Mouse (Mus musculus): ENCODE measurements around the gene Btbd17. TPM values are rescaled to one million over a fixed set of nuclear protein-coding genes. Genes with fewer than 3 reads are reported as not detected.

Gene Btbd17
- polyA plus RNA-seq, 1 experiment from 2014 or later, result 1.4 TPM

Other genes starting within 250 kb of the Btbd17 start
- 1,066 and 1,145 TPM in 2 replicates for gene Rpl38, start 127.4 kb downstream of the Btbd17 start, polyA plus RNA-seq (2015; fragmentation: Nextera tagmentation; extraction: Ambion mirVana)
- gene Ttyh2, start 120.5 kb downstream of the Btbd17 start, polyA plus RNA-seq (2015; fragmentation: Nextera tagmentation; extraction: Ambion mirVana), result 28.5 and 31.5 TPM in 2 replicates
- 0.21 and 0.29 TPM in 2 replicates for gene Dnaic2, start 68.5 kb downstream of the Btbd17 start, polyA plus RNA-seq (2015; fragmentation: Nextera tagmentation; extraction: Ambion mirVana)
- gene Kif19a, start 30.6 kb downstream of the Btbd17 start, polyA plus RNA-seq (2015; fragmentation: Nextera tagmentation; extraction: Ambion mirVana), result 0.33 and 0.45 TPM in 2 replicates
- gene Gpr142, start 3.0 kb upstream of the Btbd17 start, polyA plus RNA-seq (2015; fragmentation: Nextera tagmentation; extraction: Ambion mirVana), result 0.21 and 0.51 TPM in 2 replicates
- gene Gprc5c, start 55.2 kb upstream of the Btbd17 start, polyA plus RNA-seq (2015; fragmentation: Nextera tagmentation; extraction: Ambion mirVana), result 15.5 and 16.0 TPM in 2 replicates
- gene Cd300a, start 94.1 kb upstream of the Btbd17 start, polyA plus RNA-seq (2015; fragmentation: Nextera tagmentation; extraction: Ambion mirVana), result 1.2 and 2.2 TPM in 2 replicates
- 0.27 and 0.43 TPM in 2 replicates for gene Cd300lb, start 138.4 kb upstream of the Btbd17 start, polyA plus RNA-seq (2015; fragmentation: Nextera tagmentation; extraction: Ambion mirVana)
- not detected in 2 replicates for gene Cd300c, start 173.2 kb upstream of the Btbd17 start, polyA plus RNA-seq (2015; fragmentation: Nextera tagmentation; extraction: Ambion mirVana)
- 0.19 and 0.34 TPM in 2 replicates for gene Cd300ld, start 194.0 kb upstream of the Btbd17 start, polyA plus RNA-seq (2015; fragmentation: Nextera tagmentation; extraction: Ambion mirVana)
- 1.9 and 2.8 TPM in 2 replicates for gene Cd300c2, start 205.9 kb upstream of the Btbd17 start, polyA plus RNA-seq (2015; fragmentation: Nextera tagmentation; extraction: Ambion mirVana)
- gene Cd300ld2, start 220.2 kb upstream of the Btbd17 start, polyA plus RNA-seq (2015; fragmentation: Nextera tagmentation; extraction: Ambion mirVana), result not detected in 2 replicates
- gene Cd300ld4, start 231.1 kb upstream of the Btbd17 start, polyA plus RNA-seq (2015; fragmentation: Nextera tagmentation; extraction: Ambion mirVana), result not detected in 2 replicates
- not detected in 2 replicates for gene Cd300ld5, start 241.8 kb upstream of the Btbd17 start, polyA plus RNA-seq (2015; fragmentation: Nextera tagmentation; extraction: Ambion mirVana)

Data from intestine, embryonic 15.5 days (tissue).